Mouse (Mus musculus) forebrain, embryonic 13.5 days (tissue): ENCODE measurements around the gene Slc22a12. TPM values are rescaled to one million over a fixed set of nuclear protein-coding genes. Genes with fewer than 3 reads are reported as not detected.
A peak's percentile ranks its signal among the peaks of the same experiment; 100 is the strongest.

Source experiments
- ATAC-seq: fragments of 200-750 bp; cut with Nextera tagmentation; 2 replicates; pipeline ENCODE4 v1.8.0; 2017
- H3K27ac ChIP-seq: fragments of 300-500 bp; sonication (generic); 2 replicates; pipeline ENCODE4 v1.5.1; 2015; ENCODE audit warnings: inconsistent platforms, mild to moderate bottlenecking, moderate library complexity
- H3K27me3 ChIP-seq: fragments of 300-500 bp; sonication (generic); 2 replicates; pipeline ENCODE4 v1.6.1; 2015; ENCODE audit warnings: mild to moderate bottlenecking, inconsistent platforms
- H3K36me3 ChIP-seq: fragments of 300-500 bp; sonication (generic); 2 replicates; pipeline ENCODE4 v1.6.1; 2015; ENCODE audit warnings: mild to moderate bottlenecking, inconsistent platforms; ENCODE audit not compliant: poor library complexity, severe bottlenecking
- H3K4me1 ChIP-seq: fragments of 300-500 bp; sonication (generic); 2 replicates; pipeline ENCODE4 v1.6.1; 2015; ENCODE audit warnings: inconsistent platforms
- H3K4me2 ChIP-seq: fragments of 300-500 bp; sonication (generic); 2 replicates; pipeline ENCODE4 v1.6.1; 2015; ENCODE audit warnings: inconsistent platforms, mild to moderate bottlenecking, moderate library complexity
- H3K4me3 ChIP-seq: fragments of 300-500 bp; sonication (generic); 2 replicates; pipeline ENCODE4 v1.5.1; 2015; ENCODE audit warnings: mild to moderate bottlenecking, inconsistent platforms
- H3K9ac ChIP-seq: fragments of 300-500 bp; sonication (generic); 2 replicates; pipeline ENCODE4 v1.6.1; 2015; ENCODE audit warnings: mild to moderate bottlenecking, inconsistent platforms
- H3K9me3 ChIP-seq: fragments of 300-500 bp; sonication (generic); replicated peaks from 2 replicates; pipeline ENCODE4 v1.6.1; 2016; ENCODE audit warnings: inconsistent platforms
- WGBS: fragments of 180-500 bp; shearing (Covaris S2); methylation state at CpG from one replicate; pipeline ENCODE4 v1.1.7; 2015; 5-methylcytosine and 5-hydroxymethylcytosine counted together
- polyA plus RNA-seq: library from polyadenylated mRNA; unstranded; fragments of >200 nt; fragmentation: Nextera tagmentation; extraction: Ambion mirVana; gene quantifications from 2 replicates; pipeline ENCODE4 v1.2.1, GENCODE M21; 2015

Slc22a12 gene
- polyA plus RNA-seq, 1 experiment from 2014 or later = not detected

DNA sequence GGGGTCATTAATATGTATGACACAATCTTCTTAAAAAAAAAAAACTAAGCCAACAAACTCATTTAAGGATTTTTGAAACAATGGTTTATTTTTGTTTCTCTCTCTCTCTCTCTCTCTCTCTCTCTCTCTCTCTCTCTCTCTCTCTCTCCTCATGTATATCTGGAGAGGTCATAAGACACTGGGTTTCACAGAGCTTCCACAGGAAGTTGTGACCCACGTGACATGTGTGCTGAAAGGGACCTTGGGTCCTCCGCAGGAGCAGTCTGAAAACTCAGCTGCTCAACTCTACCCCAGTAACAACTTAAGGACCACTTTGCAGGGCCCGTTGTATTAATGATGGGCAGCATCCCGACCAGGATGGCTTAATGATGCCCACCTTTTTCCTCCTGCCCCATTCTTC, 8.4 kb upstream of the Slc22a12 start:
- H3K27ac ChIP-seq = no peak overlapping the region
- no peaks in the 10 kb centered on the region for H3K9me3 ChIP-seq
- no peaks in the 10 kb centered on the region for H3K36me3 ChIP-seq
- no peak for ATAC-seq
- H3K4me2 ChIP-seq = no peak overlapping the region
- no peak overlapping the region for H3K4me3 ChIP-seq
- H3K27me3 ChIP-seq = no peaks in the 10 kb centered on the region
- WGBS = 71% methylated on average over 4 of the region's 4 CpGs
- H3K4me1 ChIP-seq = peaks cover 22% of the 10 kb centered on the region
- H3K9ac ChIP-seq = no peak overlapping the region

DNA sequence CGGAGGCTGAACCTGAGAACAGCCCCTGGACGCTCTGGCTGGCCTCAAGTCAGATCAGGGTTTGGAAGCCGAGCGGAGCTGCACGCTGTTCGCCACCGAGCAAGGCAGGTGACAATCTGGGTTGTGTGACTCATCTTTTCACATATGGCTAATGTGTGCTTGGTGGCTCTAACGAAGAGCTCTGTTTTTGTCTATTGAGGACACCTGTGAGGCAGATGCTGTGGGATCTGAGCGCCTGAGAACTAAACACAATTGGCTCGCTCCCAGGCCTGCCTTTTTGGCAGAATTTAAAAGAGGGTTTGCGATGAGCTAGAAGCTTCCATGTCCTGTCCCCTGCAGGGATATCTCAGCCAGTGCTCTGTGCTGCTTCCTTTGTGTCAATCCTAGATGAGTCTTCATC, 6.7 kb upstream of the Slc22a12 start:
- Histone ChIP-seq H3K9ac (no peak overlapping the region), H3K27me3 (no peaks in the 10 kb centered on the region), H3K4me3 (no peak overlapping the region), H3K36me3 (no peaks in the 10 kb centered on the region), H3K4me2 (no peak overlapping the region), H3K27ac (0 out of 2 replicates have a peak overlapping the region, but pooled peaks have one; percentile 33), H3K9me3 (no peaks in the 10 kb centered on the region), H3K4me1 (peaks cover 22% of the 10 kb centered on the region)
- ATAC-seq = no peak
- WGBS = 67% methylated on average over 11 of the region's 11 CpGs

DNA sequence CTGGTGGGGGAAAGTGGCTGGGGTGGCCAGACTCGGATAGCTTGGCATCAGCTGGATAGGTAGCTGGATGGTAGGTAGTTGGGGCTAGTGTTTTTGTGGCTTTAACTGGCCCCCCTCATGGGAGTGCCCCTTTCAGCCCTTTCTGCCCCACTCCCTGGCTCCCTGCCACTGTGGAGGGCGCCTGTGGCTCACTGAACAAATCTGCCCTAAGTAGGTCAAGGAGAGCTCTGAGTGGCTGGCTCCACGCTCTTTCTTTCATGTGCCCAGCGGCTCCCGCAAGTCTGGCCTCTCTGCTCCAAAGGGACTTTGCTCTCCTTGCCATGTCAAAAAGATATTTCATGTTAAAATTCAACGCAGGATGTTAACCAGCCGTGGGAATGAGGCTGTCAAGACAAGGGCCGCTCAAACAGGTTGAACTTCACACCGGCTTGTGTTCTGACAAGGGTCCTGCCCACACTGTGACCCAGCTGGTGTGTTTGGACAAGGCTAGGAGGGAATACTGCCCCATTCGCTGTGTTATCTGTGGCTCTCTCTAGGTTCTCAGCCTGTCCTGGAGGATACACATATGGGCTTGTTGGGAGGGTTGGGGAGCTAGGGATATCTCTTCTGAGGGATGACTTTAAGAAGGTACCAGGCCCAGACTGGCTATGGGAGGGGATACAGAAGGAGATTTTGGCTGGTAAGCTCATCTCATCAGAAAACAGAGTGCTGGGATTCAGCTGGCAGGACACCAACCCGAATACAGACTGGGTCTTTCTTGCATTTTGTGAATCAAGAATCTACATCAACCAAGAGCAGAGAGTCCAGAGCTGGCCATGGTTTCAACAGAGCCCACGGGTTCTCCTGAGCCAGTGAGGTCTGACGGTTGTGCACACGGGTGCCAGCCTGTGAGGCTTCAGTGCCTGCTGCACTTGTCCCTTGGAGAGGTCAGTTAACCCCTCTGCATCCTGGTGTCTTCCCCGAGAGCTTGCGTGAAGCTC, 5.9 kb upstream of the Slc22a12 start:
- Histone ChIP-seq H3K9ac (no peak overlapping the region), H3K4me1 (peaks cover 17% of the 10 kb centered on the region), H3K27me3 (no peaks in the 10 kb centered on the region), H3K9me3 (no peaks in the 10 kb centered on the region), H3K4me2 (no peak overlapping the region), H3K4me3 (no peak overlapping the region), H3K36me3 (no peaks in the 10 kb centered on the region), H3K27ac (peak overlapping the region; percentile 36; the same call in 1 of the 2 replicates)
- WGBS = 65% methylated on average over 16 of the region's 16 CpGs
- ATAC-seq = peak; percentile 24; the same call in 1 of the 2 replicates

DNA sequence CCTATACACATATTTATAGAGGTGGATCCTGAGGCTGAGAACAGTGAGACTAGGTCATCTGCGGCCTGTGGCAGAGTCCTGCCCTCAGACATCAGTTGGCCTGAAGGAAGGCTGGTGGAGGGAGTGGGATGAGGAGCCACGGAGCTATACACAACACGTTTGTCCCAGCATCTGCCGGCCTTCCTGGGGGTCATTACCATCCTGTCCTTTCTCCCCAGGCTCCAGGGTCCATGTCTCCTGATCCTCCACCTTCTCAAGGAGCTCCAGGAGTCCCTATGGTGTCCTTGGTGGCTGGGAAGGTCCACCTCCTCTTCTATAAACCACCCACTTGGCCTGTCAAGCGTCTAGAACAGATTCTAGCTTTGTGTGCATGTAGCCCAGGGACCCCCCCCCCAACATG, 5.0 kb upstream of the Slc22a12 start:
- no peak overlapping the region for H3K4me2 ChIP-seq
- no peaks in the 10 kb centered on the region for H3K27me3 ChIP-seq
- ATAC-seq = no peak
- no peak overlapping the region for H3K9ac ChIP-seq
- no peak overlapping the region for H3K4me3 ChIP-seq
- whole genome bisulfite sequencing = 78% methylated on average over 5 of the region's 5 CpGs
- H3K9me3 ChIP-seq = no peaks in the 10 kb centered on the region
- H3K4me1 ChIP-seq = peaks cover 22% of the 10 kb centered on the region
- H3K36me3 ChIP-seq = no peaks in the 10 kb centered on the region
- no peak overlapping the region for H3K27ac ChIP-seq

DNA sequence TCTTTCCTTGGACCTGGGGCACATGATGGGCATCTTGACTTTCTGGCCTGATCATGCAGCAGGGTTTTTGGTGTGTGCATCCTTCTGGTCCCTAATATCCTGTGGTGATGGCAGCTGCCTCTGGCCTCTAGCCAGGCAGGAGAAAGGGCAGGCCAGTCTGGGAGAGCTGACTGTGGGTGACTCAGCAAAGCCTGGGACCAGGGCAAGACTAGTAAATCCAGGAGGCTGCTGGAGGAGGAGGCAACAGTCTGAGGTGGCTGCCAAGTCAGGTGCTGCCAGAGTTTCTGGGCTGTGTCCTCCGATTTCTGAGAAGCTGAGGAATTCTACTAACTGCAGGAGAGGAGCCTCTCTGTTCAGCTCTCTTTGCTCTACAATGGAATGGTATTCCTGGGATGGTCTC, 3.3 kb upstream of the Slc22a12 start:
- H3K4me3 ChIP-seq = no peak overlapping the region
- no peaks in the 10 kb centered on the region for H3K27me3 ChIP-seq
- H3K36me3 ChIP-seq = no peaks in the 10 kb centered on the region
- H3K4me2 ChIP-seq = no peak overlapping the region
- no peak overlapping the region for H3K27ac ChIP-seq
- ATAC-seq = no peak
- H3K9me3 ChIP-seq = no peaks in the 10 kb centered on the region
- no peak overlapping the region for H3K9ac ChIP-seq
- H3K4me1 ChIP-seq = peaks cover 22% of the 10 kb centered on the region
- 81% methylated on average over 1 of the region's 1 CpGs for WGBS

DNA sequence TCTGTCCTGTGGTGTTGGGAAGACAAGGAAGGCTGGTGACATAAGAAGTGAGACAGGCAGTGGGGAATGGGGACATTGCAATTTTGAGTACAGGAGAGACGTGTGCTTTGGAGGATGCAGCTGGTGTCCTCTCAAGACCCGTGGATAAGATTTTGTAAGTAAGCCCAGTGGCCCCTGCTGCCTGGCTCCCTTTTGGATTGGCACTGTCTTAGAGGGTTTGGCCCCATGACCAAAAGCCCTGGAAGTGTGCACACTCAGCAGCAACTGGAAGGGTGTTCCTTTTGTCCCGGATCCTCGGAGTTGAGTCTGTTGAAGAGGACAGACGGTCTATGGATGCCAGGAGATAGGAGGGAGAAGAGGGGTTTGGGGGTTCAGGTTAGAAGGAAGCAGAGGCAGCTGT, 2.6 kb upstream of the Slc22a12 start:
- ATAC-seq = no peak
- H3K9me3 ChIP-seq = no peaks in the 10 kb centered on the region
- WGBS = 94% methylated on average over 5 of the region's 5 CpGs
- no peak overlapping the region for H3K4me2 ChIP-seq
- H3K4me1 ChIP-seq = peaks cover 22% of the 10 kb centered on the region
- H3K36me3 ChIP-seq = no peaks in the 10 kb centered on the region
- no peak overlapping the region for H3K4me3 ChIP-seq
- no peaks in the 10 kb centered on the region for H3K27me3 ChIP-seq
- no peak overlapping the region for H3K27ac ChIP-seq
- no peak overlapping the region for H3K9ac ChIP-seq

DNA sequence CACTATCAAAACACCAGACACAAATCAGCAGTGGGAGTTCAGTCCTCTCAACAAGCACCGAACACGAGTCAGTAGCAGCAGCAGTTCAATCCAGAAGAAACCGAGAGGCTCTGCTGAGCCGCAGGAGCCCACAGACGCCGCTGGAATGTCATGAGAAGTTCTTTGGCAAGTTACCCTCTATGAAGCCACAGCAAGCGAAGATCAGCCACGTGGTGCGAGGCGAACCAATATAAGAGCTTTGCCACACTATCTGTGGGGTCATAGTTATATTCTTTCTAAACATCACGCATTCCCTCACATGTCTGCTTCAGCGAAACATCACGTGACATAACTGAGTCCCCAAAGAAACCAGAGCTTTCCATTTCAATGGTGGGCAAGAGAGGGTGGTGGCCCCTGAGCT, 1.9 kb upstream of the Slc22a12 start:
- Histone ChIP-seq H3K9me3 (no peaks in the 10 kb centered on the region), H3K27ac (no peak overlapping the region), H3K27me3 (no peaks in the 10 kb centered on the region), H3K9ac (no peak overlapping the region), H3K4me2 (no peak overlapping the region), H3K36me3 (no peaks in the 10 kb centered on the region), H3K4me3 (no peak overlapping the region), H3K4me1 (peaks cover 20% of the 10 kb centered on the region)
- WGBS = 90% methylated on average over 13 of the region's 13 CpGs
- no peak for ATAC-seq

DNA sequence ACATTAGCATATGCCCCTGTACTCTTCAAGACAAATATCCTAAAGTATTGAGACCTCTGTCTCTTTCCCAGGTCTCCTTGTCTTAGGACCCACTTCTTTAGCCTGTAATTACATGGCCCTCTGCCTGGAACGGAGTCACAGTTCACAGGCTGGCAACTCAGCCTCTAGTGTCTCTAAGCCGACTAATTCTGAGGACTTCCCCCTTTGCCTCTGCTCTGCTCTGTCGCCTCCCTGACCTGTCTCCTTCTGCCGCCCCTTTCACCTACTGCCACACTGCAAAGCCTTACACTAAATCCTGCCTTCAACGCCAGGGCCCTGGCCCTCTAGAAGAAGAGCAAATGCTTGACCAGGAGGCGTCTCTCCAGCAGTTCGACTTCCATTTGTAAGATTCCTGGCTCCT, 686 bp upstream of the Slc22a12 start:
- Histone ChIP-seq H3K4me3 (no peak overlapping the region), H3K27ac (no peak overlapping the region), H3K36me3 (no peaks in the 10 kb centered on the region), H3K9ac (no peak overlapping the region), H3K9me3 (no peaks in the 10 kb centered on the region), H3K27me3 (no peaks in the 10 kb centered on the region), H3K4me2 (no peak overlapping the region), H3K4me1 (peaks cover 9% of the 10 kb centered on the region)
- ATAC-seq = no peak
- 34% methylated on average over 7 of the region's 7 CpGs for WGBS

DNA sequence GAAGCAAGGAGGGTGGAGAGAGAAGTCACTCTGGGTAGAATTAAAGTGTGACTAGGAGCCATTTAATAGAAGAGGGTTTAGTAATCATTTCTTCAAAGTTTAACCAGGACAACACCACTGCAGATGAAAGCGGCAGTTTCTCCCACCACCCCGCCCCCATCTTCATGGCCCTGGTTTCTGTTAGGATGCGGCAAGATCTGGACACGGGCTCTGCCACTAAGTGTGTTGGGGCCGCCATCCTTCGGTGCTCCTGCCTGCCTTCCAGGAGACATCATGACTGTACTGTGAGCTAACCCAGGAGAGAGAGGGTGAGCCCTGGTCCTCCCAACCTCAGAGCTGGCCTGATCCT, 177 bp upstream of the Slc22a12 start:
- ATAC-seq = no peak
- no peaks in the 10 kb centered on the region for H3K36me3 ChIP-seq
- H3K9ac ChIP-seq = no peak overlapping the region
- H3K4me1 ChIP-seq = peaks cover 5% of the 10 kb centered on the region; the same call in 1 of the 2 replicates
- H3K27me3 ChIP-seq = no peaks in the 10 kb centered on the region
- H3K27ac ChIP-seq = no peak overlapping the region
- WGBS = 91% methylated on average over 6 of the region's 6 CpGs
- no peak overlapping the region for H3K4me2 ChIP-seq
- no peak overlapping the region for H3K4me3 ChIP-seq
- H3K9me3 ChIP-seq = no peaks in the 10 kb centered on the region

DNA sequence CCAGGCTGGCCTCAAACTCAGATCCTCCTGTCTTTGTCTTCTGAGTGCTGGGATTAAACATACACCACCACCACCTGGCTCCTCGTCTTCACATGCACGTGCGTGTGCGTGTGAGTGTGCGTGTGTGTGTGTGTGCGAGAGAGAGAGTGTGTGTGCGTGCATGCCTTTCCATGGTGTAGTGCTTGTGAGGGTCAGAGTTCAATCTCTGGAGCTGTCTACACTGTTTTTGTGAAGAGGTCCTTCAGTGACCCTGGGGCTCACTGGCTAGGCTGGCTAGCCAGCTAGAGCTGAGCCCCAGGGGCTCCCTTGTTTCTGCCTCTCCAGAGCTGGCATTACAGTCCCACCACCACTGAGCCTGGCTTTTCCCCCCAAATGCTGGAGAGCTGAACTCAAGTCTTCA, 1.3 kb downstream of the Slc22a12 start:
- peaks cover 5% of the 10 kb centered on the region; the same call in 1 of the 2 replicates for H3K4me1 ChIP-seq
- H3K4me2 ChIP-seq = no peak overlapping the region
- H3K9ac ChIP-seq = no peak overlapping the region
- no peaks in the 10 kb centered on the region for H3K27me3 ChIP-seq
- H3K4me3 ChIP-seq = no peak overlapping the region
- no peak overlapping the region for H3K27ac ChIP-seq
- H3K9me3 ChIP-seq = no peaks in the 10 kb centered on the region
- H3K36me3 ChIP-seq = no peaks in the 10 kb centered on the region
- 96% methylated on average over 7 of the region's 7 CpGs for WGBS
- ATAC-seq = no peak

DNA sequence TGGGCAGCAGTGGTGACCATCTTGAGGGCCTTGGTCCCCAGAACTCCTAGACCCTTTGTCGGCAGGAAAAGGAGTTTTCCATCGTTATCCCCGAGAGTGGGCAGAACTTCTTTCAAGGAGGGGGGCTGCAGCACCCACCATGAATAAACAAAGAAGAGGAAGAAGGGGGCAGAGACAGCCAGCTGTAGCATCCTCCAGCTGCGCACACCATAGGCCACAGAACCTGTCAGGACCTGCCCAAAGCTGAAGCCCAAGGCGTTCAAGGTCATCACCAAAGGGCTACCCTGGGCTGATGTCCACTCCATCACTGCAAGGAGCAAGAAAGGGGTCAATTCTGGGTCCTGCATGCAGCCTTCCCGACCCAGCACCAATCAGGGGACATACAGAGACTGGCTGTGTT, 2.6 kb downstream of the Slc22a12 start:
- Histone ChIP-seq H3K9me3 (no peaks in the 10 kb centered on the region), H3K27ac (no peak overlapping the region), H3K4me1 (peaks cover 5% of the 10 kb centered on the region; the same call in 1 of the 2 replicates), H3K4me2 (no peak overlapping the region), H3K27me3 (no peaks in the 10 kb centered on the region), H3K4me3 (no peak overlapping the region), H3K9ac (no peak overlapping the region), H3K36me3 (no peaks in the 10 kb centered on the region)
- ATAC-seq = no peak
- 76% methylated on average over 6 of the region's 6 CpGs for WGBS

DNA sequence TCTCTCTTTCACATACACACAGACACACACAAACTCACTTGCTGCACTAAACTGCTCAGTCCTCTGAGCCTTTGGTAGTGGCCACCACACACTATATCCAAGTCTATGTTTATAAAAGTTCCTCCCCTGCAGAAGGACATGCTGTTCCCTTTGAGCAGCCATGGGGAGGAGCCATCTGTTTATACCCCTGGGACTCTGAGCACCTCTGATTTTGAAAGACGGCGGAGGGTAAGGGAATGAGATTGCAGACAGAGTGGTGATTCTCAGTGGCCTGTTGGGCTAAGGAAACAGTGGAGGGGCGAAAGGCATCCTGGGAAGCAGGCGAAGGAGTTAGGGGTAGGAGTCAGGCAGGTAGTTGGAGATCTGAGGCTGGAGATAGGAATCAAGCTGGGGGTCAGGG, 3.2 kb downstream of the Slc22a12 start:
- H3K27me3 ChIP-seq = no peaks in the 10 kb centered on the region
- ATAC-seq = no peak
- H3K4me2 ChIP-seq = no peak overlapping the region
- H3K9me3 ChIP-seq = no peaks in the 10 kb centered on the region
- WGBS = 83% methylated on average over 4 of the region's 4 CpGs
- H3K36me3 ChIP-seq = no peaks in the 10 kb centered on the region
- no peak overlapping the region for H3K27ac ChIP-seq
- no peak overlapping the region for H3K4me3 ChIP-seq
- peaks cover 5% of the 10 kb centered on the region; the same call in 1 of the 2 replicates for H3K4me1 ChIP-seq
- no peak overlapping the region for H3K9ac ChIP-seq

DNA sequence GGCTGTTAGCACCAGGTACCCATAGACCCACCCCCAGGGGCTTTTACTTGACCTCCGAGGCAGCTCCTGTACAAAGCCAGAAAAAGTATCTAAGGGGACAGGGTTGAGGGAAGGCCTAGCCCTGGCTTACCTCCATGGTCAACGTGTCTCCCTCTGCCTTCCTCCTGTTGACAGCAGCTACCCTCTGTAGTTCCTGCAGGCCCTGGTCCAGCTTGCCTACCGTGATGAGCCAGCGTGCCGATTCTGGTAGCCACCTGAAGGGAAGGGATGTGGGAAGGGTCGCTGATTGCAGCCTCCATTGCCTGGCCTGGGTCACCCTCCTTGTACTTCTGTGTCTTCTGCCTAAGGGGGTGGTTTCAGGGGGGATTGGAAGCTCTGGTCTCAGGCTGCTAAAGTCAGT, 4.3 kb downstream of the Slc22a12 start:
- no peaks in the 10 kb centered on the region for H3K36me3 ChIP-seq
- no peaks in the 10 kb centered on the region for H3K9me3 ChIP-seq
- no peak overlapping the region for H3K4me2 ChIP-seq
- ATAC-seq = no peak
- WGBS = 93% methylated on average over 6 of the region's 6 CpGs
- H3K9ac ChIP-seq = no peak overlapping the region
- H3K27me3 ChIP-seq = no peaks in the 10 kb centered on the region
- H3K4me3 ChIP-seq = no peak overlapping the region
- H3K27ac ChIP-seq = no peak overlapping the region
- peaks cover 10% of the 10 kb centered on the region for H3K4me1 ChIP-seq
